Mouse (Mus musculus): ENCODE data around the gene Farsb.

DNA sequence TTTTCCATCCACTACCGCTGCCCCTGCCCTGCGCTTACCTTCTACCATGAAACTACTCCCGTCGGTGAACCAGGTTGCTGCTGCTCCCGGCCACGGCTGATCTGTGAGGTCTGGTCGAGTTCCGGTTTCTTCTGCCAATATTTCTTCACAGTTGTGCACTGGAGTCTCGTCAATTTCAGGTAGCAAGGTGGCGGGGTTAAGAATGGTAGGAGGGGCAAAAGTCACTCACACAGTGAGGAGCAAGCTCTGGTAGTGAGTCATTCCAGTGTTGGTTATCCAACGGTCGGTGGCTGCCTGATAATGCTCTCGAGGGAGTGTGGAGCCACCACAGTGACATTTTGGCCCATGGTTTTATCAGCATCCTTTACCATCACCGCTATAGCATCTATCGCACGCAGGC lies 12.3 kb upstream of the Farsb start:
- TF ChIP-seq E2F4 (IDR thresholded peaks at IDR 0.05; ENCODE audit: borderline replicate concordance, low read depth, low read length) (no peak), CTCF (IDR thresholded peaks at IDR 0.05 in 2 of 3, conservative IDR thresholded peaks at IDR 0.05 in 1 of 3; ENCODE audit: control insufficient read depth in 1 of 3, insufficient read depth in 1 of 3, low read depth in 2 of 3, low read length in 3 of 3, poor library complexity in 1 of 3, severe bottlenecking in 1 of 3) (no peak), MYC (IDR thresholded peaks at IDR 0.05; ENCODE audit: low read depth, low read length) (no peak), RCOR1 (IDR thresholded peaks at IDR 0.05; ENCODE audit: low read depth, low read length) (no peak), TAL1 (IDR thresholded peaks at IDR 0.05; ENCODE audit: low read length) (no peak), GATA1 (IDR thresholded peaks at IDR 0.05; ENCODE audit: low read depth, low read length) (no peak), POLR2A (IDR thresholded peaks at IDR 0.05; ENCODE audit: control insufficient read depth in 1 of 2, insufficient read depth in 1 of 2, low read depth in 1 of 2, low read length in 2 of 2, poor library complexity in 1 of 2) (no peak), POLR2AphosphoS5 (IDR thresholded peaks at IDR 0.05; ENCODE audit: borderline replicate concordance, low read depth, low read length) (no peak), EP300 (IDR thresholded peaks at IDR 0.05; ENCODE audit: low read depth in 1 of 2, low read length in 2 of 2) (no peak), USF2 (IDR thresholded peaks at IDR 0.05; ENCODE audit: borderline replicate concordance in 1 of 2, insufficient read depth in 1 of 2, low read depth in 1 of 2, low read length in 2 of 2) (no peak), MAFK (IDR thresholded peaks at IDR 0.05; ENCODE audit: borderline replicate concordance, low read depth, low read length) (no peak), TBP (IDR thresholded peaks at IDR 0.05; ENCODE audit: low read depth, low read length) (no peak), ZNF384 (IDR thresholded peaks at IDR 0.05; ENCODE audit: low read depth, low read length) (no peak)
